In the genomic region with DNA sequence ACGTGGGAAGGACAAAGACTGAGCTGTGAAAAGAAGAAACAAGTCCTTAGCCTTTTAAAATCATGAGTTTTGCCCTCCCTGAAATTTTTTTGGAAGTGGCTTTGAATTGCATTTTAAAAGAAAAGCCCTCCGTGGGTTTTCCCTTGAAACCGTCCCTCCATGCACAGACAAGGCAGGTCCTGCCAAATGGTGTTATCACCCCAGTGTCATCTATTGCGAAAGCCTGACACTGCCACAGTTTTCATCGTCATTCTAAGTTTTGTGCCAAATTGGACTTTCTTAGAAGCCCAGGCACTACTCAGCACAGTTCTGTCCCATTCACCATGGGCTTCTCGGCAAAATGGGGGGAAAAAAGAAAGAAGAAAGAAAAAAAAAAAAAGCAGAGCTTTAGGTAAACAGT, we compare ENCODE assay signal across 20 mouse cellular contexts. TPM values are rescaled to one million over a fixed set of nuclear protein-coding genes. Genes with fewer than 3 reads are reported as not detected.
DNase-seq lines count a peak whose midpoint lies in the region; ATAC-seq and TF ChIP-seq lines count a peak whose summit lies in the region.
"Had no signal": no experiment of that assay in that cellular context is flagged by ENCODE, and none has a peak within 500 bp of the region (broad histone marks: within the 10 kb centered on the region; RNA-seq: fewer than 3 reads in every experiment).

No protein-coding gene starts in this region.

- no peaks in the 10 kb centered on the region for H3K27me3 ChIP-seq in heart, embryonic 16.5 days (ENCODE audit: control insufficient read depth, insufficient read depth, low read length)
- H3K27me3 ChIP-seq in lung, embryonic 14.5 days (ENCODE audit: insufficient read depth, low read length) = no peaks in the 10 kb centered on the region
- peaks cover 0 to 5% of the 10 kb centered on the region in 2 experiments; a peak in 2 of 4 replicates for H3K27me3 ChIP-seq in MEL (ENCODE audit: control insufficient read depth in 1 of 2, insufficient read depth in 2 of 2, low read length in 2 of 2)
- no peaks in the 10 kb centered on the region for H3K27me3 ChIP-seq in stomach, embryonic 15.5 days (replicated peaks)
- H3K27me3 ChIP-seq: midbrain, embryonic 12.5 days had no signal

- ATAC-seq in heart, embryonic 16.5 days (replicated peaks; ENCODE audit: extremely low read depth, insufficient read depth, low FRiP score) = no peak
- peak; percentile 70; the same call in 1 of the 2 replicates for ATAC-seq in lung, embryonic 14.5 days (ENCODE audit: insufficient read depth)
- no peak for ATAC-seq in stomach, embryonic 15.5 days (ENCODE audit: insufficient read depth, low FRiP score, low read depth)
- ATAC-seq: activated CD4-positive, CD25-positive, alpha-beta regulatory T cell, adult 4 months; CD4-positive, CD25-positive, alpha-beta regulatory T cell, adult 4 months had no signal

- peak overlapping the region; percentile 17 for H3K4me2 ChIP-seq in heart, embryonic 16.5 days (ENCODE audit: low read depth, low read length)
- peak overlapping the region; percentile 48 for H3K4me2 ChIP-seq in lung, embryonic 14.5 days
- H3K4me2 ChIP-seq in stomach, embryonic 15.5 days = peak overlapping the region; percentile 24; the same call in 1 of the 2 replicates
- H3K4me2 ChIP-seq: hindbrain, embryonic 14.5 days; midbrain, embryonic 12.5 days had no signal

- no peak for TF ChIP-seq EP300 in MEL (IDR thresholded peaks at IDR 0.05; ENCODE audit: low read depth in 1 of 2, low read length in 2 of 2)

- no peak for DNase-seq in heart, postnatal 14 days
- peak; percentile 77 for DNase-seq in lung, embryonic 14.5 days
- DNase-seq in lung, postnatal 25 days (ENCODE audit: low spot score) = no peak
- DNase-seq in MEL (ENCODE audit: low read depth, low spot score) = no peak
- no peak for DNase-seq in T-cell, adult 2 months (ENCODE audit: low spot score)
- DNase-seq: cerebellum, adult 11 months; cerebellum, postnatal 25 days; kidney, adult 11 months; layer of hippocampus, postnatal 36 days; left cerebral cortex, postnatal 4 days; thymus, adult 18-20 months had no signal

- no peak for TF ChIP-seq RAD21 in MEL (IDR thresholded peaks at IDR 0.05; ENCODE audit: low read depth, low read length)

- no peaks in the 10 kb centered on the region for H3K9me3 ChIP-seq in heart, embryonic 16.5 days (replicated peaks; ENCODE audit: control insufficient read depth, low read length)
- H3K9me3 ChIP-seq in lung, embryonic 14.5 days (ENCODE audit: low read depth, low read length) = no peaks in the 10 kb centered on the region
- no peaks in the 10 kb centered on the region for H3K9me3 ChIP-seq in MEL (replicated peaks; ENCODE audit: insufficient read depth, low read length)
- no peaks in the 10 kb centered on the region for H3K9me3 ChIP-seq in stomach, embryonic 15.5 days
- H3K9me3 ChIP-seq: midbrain, embryonic 12.5 days had no signal

- no peaks in the 10 kb centered on the region for H3K36me3 ChIP-seq in heart, embryonic 16.5 days (ENCODE audit: control insufficient read depth, insufficient read depth)
- H3K36me3 ChIP-seq in lung, embryonic 14.5 days (ENCODE audit: insufficient read depth) = no peaks in the 10 kb centered on the region
- peaks cover 0 to 6% of the 10 kb centered on the region in 2 experiments; a peak in 2 of 4 replicates for H3K36me3 ChIP-seq in MEL (ENCODE audit: control insufficient read depth in 1 of 2, insufficient read depth in 2 of 2, low read length in 2 of 2)
- no peaks in the 10 kb centered on the region for H3K36me3 ChIP-seq in stomach, embryonic 15.5 days

- no peak for TF ChIP-seq CTCF in lung, embryonic 14.5 days (IDR thresholded peaks at IDR 0.05; ENCODE audit: low read depth)
- TF ChIP-seq CTCF in MEL (IDR thresholded peaks at IDR 0.05 in 2 of 3, conservative IDR thresholded peaks at IDR 0.05 in 1 of 3; ENCODE audit: control insufficient read depth in 1 of 3, insufficient read depth in 1 of 3, low read depth in 2 of 3, low read length in 3 of 3, poor library complexity in 1 of 3, severe bottlenecking in 1 of 3) = no peak

- intact Hi-C loops in heart, postnatal 14 days (cut with DNase I) = no loop called here

- no peak overlapping the region for H3K27ac ChIP-seq in heart, embryonic 16.5 days (ENCODE audit: low read length)
- H3K27ac ChIP-seq in lung, embryonic 14.5 days (ENCODE audit: low read depth) = no peak overlapping the region; the same call in 1 of the 2 replicates
- no peak overlapping the region for H3K27ac ChIP-seq in MEL (ENCODE audit: control insufficient read depth, low read depth, low read length)
- H3K27ac ChIP-seq in stomach, embryonic 15.5 days = no peak overlapping the region
- H3K27ac ChIP-seq: hindbrain, embryonic 14.5 days; midbrain, embryonic 12.5 days had no signal

- TF ChIP-seq POLR2A in MEL (IDR thresholded peaks at IDR 0.05; ENCODE audit: control insufficient read depth in 1 of 2, insufficient read depth in 1 of 2, low read depth in 1 of 2, low read length in 2 of 2, poor library complexity in 1 of 2) = no peak

- WGBS in heart, embryonic 16.5 days = 58% methylated on average over 6 of the region's 6 CpGs
- 35% methylated on average over 6 of the region's 6 CpGs for WGBS in lung, embryonic 14.5 days
- 46% methylated on average over 6 of the region's 6 CpGs for WGBS in stomach, embryonic 15.5 days

- no peaks in the 10 kb centered on the region for H3K4me1 ChIP-seq in heart, embryonic 16.5 days (ENCODE audit: control insufficient read depth, insufficient read depth, low read length)
- H3K4me1 ChIP-seq in lung, embryonic 14.5 days (ENCODE audit: insufficient read depth) = no peaks in the 10 kb centered on the region
- H3K4me1 ChIP-seq in MEL (ENCODE audit: control insufficient read depth in 1 of 2, insufficient read depth in 2 of 2, low read length in 2 of 2) = no peaks in the 10 kb centered on the region; a peak in 1 of 4 replicates
- H3K4me1 ChIP-seq in stomach, embryonic 15.5 days = no peaks in the 10 kb centered on the region
- H3K4me1 ChIP-seq: midbrain, embryonic 12.5 days had no signal

- no peaks in the 10 kb centered on the region for H3K79me2 ChIP-seq in MEL (ENCODE audit: control insufficient read depth, insufficient read depth, low read length, poor library complexity)

- no peak overlapping the region for H3K9ac ChIP-seq in heart, embryonic 16.5 days (ENCODE audit: low read length)
- no peak overlapping the region for H3K9ac ChIP-seq in lung, embryonic 14.5 days
- H3K9ac ChIP-seq in MEL (ENCODE audit: control insufficient read depth, low read depth, low read length, poor library complexity, severe bottlenecking) = no peak overlapping the region
- no peak overlapping the region for H3K9ac ChIP-seq in stomach, embryonic 15.5 days
- H3K9ac ChIP-seq: hindbrain, embryonic 14.5 days; midbrain, embryonic 12.5 days had no signal

- H3K4me3 ChIP-seq in heart, embryonic 16.5 days (ENCODE audit: low read length) = no peak overlapping the region
- H3K4me3 ChIP-seq in lung, embryonic 14.5 days (ENCODE audit: low read depth, low read length) = no peak overlapping the region
- no peak overlapping the region for H3K4me3 ChIP-seq in MEL (ENCODE audit: control insufficient read depth in 1 of 2, insufficient read depth in 1 of 2, low read depth in 2 of 2, low read length in 2 of 2)
- no peak overlapping the region for H3K4me3 ChIP-seq in stomach, embryonic 15.5 days (replicated peaks)
- H3K4me3 ChIP-seq: midbrain, embryonic 12.5 days had no signal

TF ChIP-seq in MEL, 35 proteins besides CTCF, POLR2A, EP300 and RAD21:
- TF ChIP-seq NELFE (IDR thresholded peaks at IDR 0.05; ENCODE audit: low read depth, low read length) = no peak
- TF ChIP-seq GATA1 (IDR thresholded peaks at IDR 0.05; ENCODE audit: low read depth, low read length) = peak; percentile 35; the same call in 1 of the 2 replicates
- TF ChIP-seq SIN3A (IDR thresholded peaks at IDR 0.05; ENCODE audit: low read length) = no peak
- TF ChIP-seq ZNF384 (IDR thresholded peaks at IDR 0.05; ENCODE audit: low read depth, low read length) = no peak
- no peak for TF ChIP-seq ZC3H11A (IDR thresholded peaks at IDR 0.05; ENCODE audit: low read depth, low read length)

RNA-seq across cellular contexts. Expression of a gene that starts 11.9 kb away (rescaled TPM):
- polyA plus RNA-seq in heart, embryonic 16.5 days (2015; fragmentation: Nextera tagmentation; extraction: Ambion mirVana) = 1.9 TPM in 2 replicates
- 1 to 10 TPM; 8.1 to 9.1 TPM for total RNA-seq in heart, postnatal 14 days (2021)
- 6.0 and 7.0 TPM in 2 replicates for polyA plus RNA-seq in lung, embryonic 14.5 days (2014; fragmentation: Nextera tagmentation; extraction: Ambion mirVana)
- not detected in 2 replicates for total RNA-seq in MEL (2012; rRNA removed)
- not detected for polyA plus RNA-seq in MEL (2012; ENCODE audit: insufficient read depth in 1 of 2, insufficient read length in 2 of 2, low read depth in 1 of 2, low replicate concordance in 2 of 2, missing spikeins in 1 of 2)
- polyA plus RNA-seq in stomach, embryonic 15.5 days (2015; fragmentation: Nextera tagmentation; extraction: Ambion mirVana) = 3.4 and 3.5 TPM in 2 replicates
- polyA plus RNA-seq: activated CD4-positive, CD25-positive, alpha-beta regulatory T cell, adult 4 months; CD4-positive, CD25-positive, alpha-beta regulatory T cell, adult 4 months had no signal

RNA-seq across cellular contexts. Expression of a gene that starts 45.0 kb away (rescaled TPM):
- polyA plus RNA-seq in heart, embryonic 16.5 days (2015; fragmentation: Nextera tagmentation; extraction: Ambion mirVana) = 0.45 and 0.84 TPM in 2 replicates
- total RNA-seq in heart, postnatal 14 days (2021) = under 1 TPM; 0.17 to 0.72 TPM
- polyA plus RNA-seq in lung, embryonic 14.5 days (2014; fragmentation: Nextera tagmentation; extraction: Ambion mirVana) = 1.2 and 1.3 TPM in 2 replicates
- 1.0 and 1.1 TPM in 2 replicates for total RNA-seq in MEL (2012; rRNA removed)
- 1 to 10 TPM in 1 of 2 experiments, not detected in 1; 2.0 TPM for polyA plus RNA-seq in MEL (2012; ENCODE audit: insufficient read depth in 1 of 2, insufficient read length in 2 of 2, low read depth in 1 of 2, low replicate concordance in 2 of 2, missing spikeins in 1 of 2)
- polyA plus RNA-seq in stomach, embryonic 15.5 days (2015; fragmentation: Nextera tagmentation; extraction: Ambion mirVana) = 0.98 and 0.99 TPM in 2 replicates

RNA-seq across cellular contexts. Expression of a gene that starts 45.1 kb away (rescaled TPM):
- polyA plus RNA-seq in heart, embryonic 16.5 days (2015; fragmentation: Nextera tagmentation; extraction: Ambion mirVana) = not detected in 2 replicates
- under 1 TPM; 0.14 to 0.29 TPM for total RNA-seq in heart, postnatal 14 days (2021)
- not detected in 2 replicates for polyA plus RNA-seq in lung, embryonic 14.5 days (2014; fragmentation: Nextera tagmentation; extraction: Ambion mirVana)
- total RNA-seq in MEL (2012; rRNA removed) = not detected in 2 replicates
- polyA plus RNA-seq in MEL (2012; ENCODE audit: insufficient read depth in 1 of 2, insufficient read length in 2 of 2, low read depth in 1 of 2, low replicate concordance in 2 of 2, missing spikeins in 1 of 2) = not detected
- not detected in 2 replicates for polyA plus RNA-seq in stomach, embryonic 15.5 days (2015; fragmentation: Nextera tagmentation; extraction: Ambion mirVana)
- total RNA-seq: gastrocnemius, adult 8-10 months had no signal
- polyA plus RNA-seq: activated CD4-positive, CD25-positive, alpha-beta regulatory T cell, adult 4 months; heart, embryonic 14.5 days; liver, embryonic 16.5 days; midbrain, embryonic 12.5 days had no signal
